Mouse (Mus musculus) adipocyte (in vitro differentiated cells): ENCODE measurements at regions not wholly inside any gene's neighbourhood (a gene's known extent, or its start where the extent isn't known, plus 50 kb on each side); places are given as distances from the start of the nearest gene placed in this dataset.
"Not testable (repeated sequence)": the region's sequence is repeated elsewhere in the genome, so short reads cannot be mapped to it uniquely, and the experiment has no call there.

ENCODE experiments used
- DNase-seq: peaks from one replicate; pipeline ENCODE4 v3.0.0-alpha.2; 2016; ENCODE audit warnings: low spot score

- no peak for DNase-seq
Measured at GRCm38 (mm10) chr9:33007456-33008063, 371.5 kb downstream of the Ets1 start.

- DNase-seq, result no peak
Measured at GRCm38 (mm10) chr9:33011241-33011640, 375.2 kb downstream of the Ets1 start.

- no peak for DNase-seq
Measured at GRCm38 (mm10) chr9:33035401-33035800, 399.4 kb downstream of the Ets1 start.

- DNase-seq, result no peak
Measured at GRCm38 (mm10) chr9:33039221-33039790, 403.3 kb downstream of the Ets1 start.

GRCm38 (mm10) chr9:33050789-33051188 lies 414.8 kb downstream of the Ets1 start:
- DNase-seq, result no peak

- DNase-seq, result no peak
Measured at GRCm38 (mm10) chr9:33060636-33061264, 424.7 kb downstream of the Ets1 start.

GRCm38 (mm10) chr9:33062476-33062875 lies 426.5 kb downstream of the Ets1 start:
- DNase-seq, result no peak

- DNase-seq, result no peak
Measured at GRCm38 (mm10) chr9:33065331-33065730, 429.3 kb downstream of the Ets1 start.

GRCm38 (mm10) chr9:33067521-33067920 lies 431.5 kb downstream of the Ets1 start:
- DNase-seq, result no peak

GRCm38 (mm10) chr9:33070116-33070515 lies 434.1 kb downstream of the Ets1 start:
- DNase-seq, result no peak

GRCm38 (mm10) chr9:33080271-33080670 lies 444.2 kb downstream of the Ets1 start:
- no peak for DNase-seq

GRCm38 (mm10) chr9:33080774-33081173 lies 444.8 kb downstream of the Ets1 start:
- peak; percentile 58 for DNase-seq

GRCm38 (mm10) chr9:33089977-33090376 lies 454.0 kb downstream of the Ets1 start:
- DNase-seq, result no peak

GRCm38 (mm10) chr9:33091664-33092063 lies 455.6 kb downstream of the Ets1 start:
- DNase-seq, result no peak

- DNase-seq, result peak; percentile 80
Measured at GRCm38 (mm10) chr9:33095654-33096053, 459.6 kb downstream of the Ets1 start.

GRCm38 (mm10) chr9:33101206-33101605 lies 465.2 kb downstream of the Ets1 start:
- DNase-seq, result no peak

- DNase-seq, result no peak
Measured at GRCm38 (mm10) chr9:33104623-33105074, 468.6 kb downstream of the Ets1 start.

- DNase-seq, result peak; percentile 14
Measured at GRCm38 (mm10) chr9:33123841-33124240, 487.8 kb downstream of the Ets1 start.

GRCm38 (mm10) chr9:33152186-33152585 lies 516.2 kb downstream of the Ets1 start:
- DNase-seq, result no peak

GRCm38 (mm10) chr9:33168159-33168558 lies 532.1 kb downstream of the Ets1 start:
- no peak for DNase-seq

- DNase-seq, result not testable (repeated sequence)
Measured at GRCm38 (mm10) chr9:33169093-33169492, 533.1 kb downstream of the Ets1 start.

- no peak for DNase-seq
Measured at GRCm38 (mm10) chr9:33180066-33180465, 544.0 kb downstream of the Ets1 start.

GRCm38 (mm10) chr9:33187187-33187586 lies 551.2 kb downstream of the Ets1 start:
- DNase-seq, result no peak

- DNase-seq, result no peak
Measured at GRCm38 (mm10) chr9:33209083-33209482, 573.1 kb downstream of the Ets1 start.
